Mouse (Mus musculus) embryonic fibroblast, embryonic 13.5 days (primary cell): ENCODE measurements around the gene Fuk. TPM values are rescaled to one million over a fixed set of nuclear protein-coding genes. Genes with fewer than 3 reads are reported as not detected.

ENCODE experiments used
- H3K27ac ChIP-seq: 2 replicates; pipeline ENCODE4 v1.5.1; 2012; ENCODE audit warnings: low read length, control low read depth, inconsistent platforms; ENCODE audit not compliant: insufficient read depth
- H3K4me1 ChIP-seq: 2 replicates; pipeline ENCODE4 v1.6.1; 2011; ENCODE audit warnings: low read length; ENCODE audit not compliant: control insufficient read depth, insufficient read depth
- H3K4me3 ChIP-seq: 2 replicates; pipeline ENCODE4 v1.5.1; 2011; ENCODE audit warnings: mild to moderate bottlenecking, control low read depth, low read length; ENCODE audit not compliant: insufficient read depth
- CTCF ChIP-seq: IDR thresholded peaks from 2 replicates; pipeline ENCODE4 v1.5.1; 2011; ENCODE audit warnings: mild to moderate bottlenecking, control low read depth, low read length, moderate library complexity, borderline replicate concordance; ENCODE audit not compliant: insufficient read depth
- POLR2A ChIP-seq: IDR thresholded peaks from 2 replicates; pipeline ENCODE4 v1.6.1; 2011; ENCODE audit warnings: low read depth, mild to moderate bottlenecking, control low read depth, low read length, moderate library complexity
- polyA plus RNA-seq: library from polyadenylated mRNA; stranded (reverse); fragments of >200 nt; gene quantifications from 2 replicates; pipeline ENCODE4 v1.2.4, GENCODE M21; 2011; ENCODE audit warnings: low read depth; ENCODE audit not compliant: missing spikeins, insufficient read length

Gene Fuk
- polyA plus RNA-seq, 1 experiment: 8.4 TPM

GRCm38 (mm10) chr8:110847645-110848495 is 54.4 kb downstream of the Fuk start:
- Histone ChIP-seq H3K4me1 (peaks cover 5% of the 10 kb centered on the region), H3K27ac (no peak overlapping the region), H3K4me3 (peak overlapping the region; percentile 75)
- TF ChIP-seq CTCF (no peak), POLR2A (no peak)

GRCm38 (mm10) chr8:110847171-110847549 is 55.1 kb downstream of the Fuk start:
- H3K4me1 ChIP-seq: peaks cover 7% of the 10 kb centered on the region
- H3K27ac ChIP-seq: peak overlapping the region; percentile 23
- no peak for TF ChIP-seq POLR2A
- TF ChIP-seq CTCF: no peak
- peak overlapping the region; percentile 75 for H3K4me3 ChIP-seq

GRCm38 (mm10) chr8:110846405-110847170 is 55.7 kb downstream of the Fuk start, which contains the start of the genes Cog4 and Sf3b3:
Gene Cog4, plus strand, starts transcription at chr8:110846600.
Gene Sf3b3, minus strand, starts transcription at chr8:110846787.
- H3K4me3 ChIP-seq: peak within 1 kb of the TSS; percentile 99
- TF ChIP-seq POLR2A: peak; percentile 84
- no peak for TF ChIP-seq CTCF
- peak within 1 kb of the TSS; percentile 45 for H3K27ac ChIP-seq
- peaks cover 8% of the 10 kb centered on the region for H3K4me1 ChIP-seq

- TF ChIP-seq POLR2A (no peak), CTCF (no peak)
- Histone ChIP-seq H3K4me3 (peak overlapping the region; percentile 99), H3K4me1 (peaks cover 12% of the 10 kb centered on the region), H3K27ac (peak overlapping the region; percentile 45)
Measured at GRCm38 (mm10) chr8:110845821-110846404, 56.4 kb downstream of the Fuk start.

GRCm38 (mm10) chr8:110844941-110845340 is 57.3 kb downstream of the Fuk start:
- TF ChIP-seq POLR2A (no peak), CTCF (no peak)
- Histone ChIP-seq H3K4me1 (peaks cover 12% of the 10 kb centered on the region), H3K27ac (no peak overlapping the region), H3K4me3 (peak overlapping the region; percentile 48)

- TF ChIP-seq CTCF (no peak), POLR2A (no peak)
- H3K27ac ChIP-seq: no peak overlapping the region
- H3K4me1 ChIP-seq: peaks cover 12% of the 10 kb centered on the region
- H3K4me3 ChIP-seq: no peak overlapping the region
Measured at GRCm38 (mm10) chr8:110843207-110843606, 59.1 kb downstream of the Fuk start.

GRCm38 (mm10) chr8:110842012-110842574 is 60.2 kb downstream of the Fuk start:
- TF ChIP-seq CTCF: no peak
- TF ChIP-seq POLR2A: no peak

More at GRCm38 (mm10) chr8:110842012-110842574, 60.2 kb downstream of the Fuk start:
- Histone ChIP-seq H3K4me1 (peaks cover 10% of the 10 kb centered on the region; the same call in 1 of the 2 replicates), H3K27ac (no peak overlapping the region), H3K4me3 (no peak overlapping the region)

Other genes with a start within 250 kb of the Fuk start
- 33.7 and 54.3 TPM in 2 replicates for gene Mtss1l, start 181.0 kb downstream of the Fuk start, polyA plus RNA-seq
- gene Il34, start 96.6 kb downstream of the Fuk start, polyA plus RNA-seq: 2.7 and 5.0 TPM in 2 replicates
- 44.9 and 49.1 TPM in 2 replicates for gene Cog4, start 55.9 kb downstream of the Fuk start, polyA plus RNA-seq
- gene Sf3b3, start 55.7 kb downstream of the Fuk start, polyA plus RNA-seq: 113 and 124 TPM in 2 replicates
- 55.7 and 63.3 TPM in 2 replicates for gene St3gal2, start 17.4 kb upstream of the Fuk start, polyA plus RNA-seq
- gene Ddx19a, start 95.3 kb upstream of the Fuk start, polyA plus RNA-seq: 46.0 and 46.8 TPM in 2 replicates
- gene Ddx19b, start 129.3 kb upstream of the Fuk start, polyA plus RNA-seq: 7.8 and 8.5 TPM in 2 replicates
- 192 and 194 TPM in 2 replicates for gene Aars, start 130.7 kb upstream of the Fuk start, polyA plus RNA-seq
- not detected in 2 replicates for gene Exosc6, start 153.9 kb upstream of the Fuk start, polyA plus RNA-seq
- gene Clec18a, start 189.9 kb upstream of the Fuk start, polyA plus RNA-seq: not detected in 2 replicates
- gene Pdpr, start 192.1 kb upstream of the Fuk start, polyA plus RNA-seq: 15.1 and 18.5 TPM in 2 replicates